Mouse (Mus musculus) G1E (cell line): ENCODE data around the gene Rabep1.

Source experiments
- CTCF ChIP-seq: IDR thresholded peaks from 2 replicates; pipeline ENCODE4 v1.5.1; 2012; ENCODE audit warnings: low read depth, low read length, inconsistent platforms, mixed read lengths
- GATA1 ChIP-seq: IDR thresholded peaks from 2 replicates; pipeline ENCODE4 v1.6.1; 2012; ENCODE audit warnings: borderline replicate concordance, low read length, inconsistent platforms, mixed read lengths
- GATA2 ChIP-seq: IDR thresholded peaks from 2 replicates; pipeline ENCODE4 v1.6.1; 2012; ENCODE audit warnings: low read depth, low read length, inconsistent platforms, borderline replicate concordance
- POLR2AphosphoS5 ChIP-seq: IDR thresholded peaks from 2 replicates; pipeline ENCODE4 v1.6.1; 2012; ENCODE audit warnings: low read depth, low read length, inconsistent platforms; ENCODE audit not compliant: insufficient replicate concordance
- TAL1 ChIP-seq: conservative IDR thresholded peaks from 2 replicates; pipeline ENCODE4 v1.6.1; 2012; ENCODE audit warnings: low read depth, low read length, inconsistent platforms, mixed read lengths

DNA sequence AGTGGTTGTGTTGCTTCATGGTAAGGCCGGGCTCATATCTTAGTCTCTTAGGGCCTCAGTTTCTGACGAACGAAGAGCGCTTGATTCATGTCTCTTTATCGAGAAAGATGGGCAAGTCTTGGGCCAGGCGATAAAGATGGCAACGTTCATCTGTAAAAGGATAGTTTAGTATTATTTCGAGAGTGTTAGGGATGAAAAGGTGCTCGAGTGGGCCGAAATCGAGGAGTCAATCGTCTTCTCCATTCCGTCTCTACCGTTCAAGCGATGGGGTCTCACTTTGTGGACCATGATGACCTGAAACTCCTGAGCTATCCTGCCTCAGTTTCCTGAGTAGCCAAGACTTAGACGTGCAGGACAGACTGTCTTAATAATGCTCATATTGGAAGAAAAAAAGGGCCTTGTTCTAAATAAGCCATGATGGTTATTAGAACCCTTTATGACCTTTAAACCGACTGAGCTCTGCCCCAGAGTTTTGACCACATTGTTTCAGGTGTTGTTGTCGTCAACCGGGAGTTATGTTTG, 940 bp downstream of the Rabep1 start:
- TF ChIP-seq CTCF = no peak
- no peak for TF ChIP-seq GATA1
- TF ChIP-seq TAL1 = no peak
- no peak for TF ChIP-seq POLR2AphosphoS5
- TF ChIP-seq GATA2 = no peak
